Mouse (Mus musculus) megakaryocyte progenitor cell, adult 5-6 weeks (primary cell): ENCODE data around the gene Nxn. TPM values are rescaled to one million over a fixed set of nuclear protein-coding genes. Genes with fewer than 3 reads are reported as not detected.

Experiments used
- ATAC-seq: replicated peaks from 2 replicates; pipeline ENCODE4 v1.8.0; 2016; ENCODE audit warnings: mild to moderate bottlenecking, moderate TSS enrichment, inconsistent platforms; ENCODE audit not compliant: poor library complexity
- total RNA-seq, 2 experiments: library from RNA; stranded (forward) in 1 of 2; stranded (reverse) in 1 of 2; fragments of 157-497, 149-512 nt in 1 of 2; fragments of 200-1000 nt in 1 of 2; gene quantifications; 2 replicates each; pipeline versions ENCODE4 v1.2.3 to v1.2.4; 2015 to 2017

Gene Nxn
- total RNA-seq, 2 experiments from 2014 or later = 20.7 to 26.5 TPM

DNA sequence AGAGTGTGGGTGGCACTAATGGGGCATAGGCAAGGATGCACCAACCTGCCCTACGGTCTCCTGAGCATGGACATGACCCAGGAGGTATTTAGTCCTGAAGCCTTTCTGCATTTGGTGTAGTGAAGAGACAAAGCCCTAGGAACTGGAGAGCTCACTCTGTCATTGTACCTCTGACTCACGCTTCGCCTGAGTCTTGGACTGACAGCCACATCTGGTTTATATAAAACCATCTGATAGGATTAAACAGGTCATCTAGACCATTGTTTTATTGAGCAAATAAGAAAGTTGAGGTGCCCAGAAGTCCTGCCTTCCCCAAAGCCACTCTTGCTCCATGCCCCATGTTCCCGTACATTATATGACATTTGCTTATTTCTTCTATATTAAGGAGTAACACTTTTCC is 93.4 kb downstream of the Nxn start:
- no peak for ATAC-seq

GRCm38 (mm10) chr11:76303368-76303767 is 95.6 kb downstream of the Nxn start:
- no peak for ATAC-seq

DNA sequence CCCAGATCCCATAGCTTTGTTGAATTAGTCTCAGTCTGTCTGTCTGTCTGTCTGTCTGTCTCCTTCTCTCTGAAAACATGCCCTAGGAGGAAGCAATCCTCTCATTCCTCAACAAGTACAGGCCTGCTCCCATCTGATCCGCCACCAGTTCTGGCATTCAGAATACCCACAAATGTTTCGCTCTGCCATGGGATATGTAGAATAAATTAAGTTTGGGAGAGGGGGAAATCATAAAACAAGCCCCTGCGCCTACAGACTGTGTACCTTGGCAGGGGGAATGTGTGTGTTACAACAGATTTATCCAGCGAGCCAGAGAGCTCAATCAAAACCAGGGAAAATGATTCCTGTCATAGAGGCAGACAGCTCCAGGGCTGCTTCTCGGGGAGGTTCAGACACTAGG is 98.1 kb downstream of the Nxn start:
- no peak for ATAC-seq

DNA sequence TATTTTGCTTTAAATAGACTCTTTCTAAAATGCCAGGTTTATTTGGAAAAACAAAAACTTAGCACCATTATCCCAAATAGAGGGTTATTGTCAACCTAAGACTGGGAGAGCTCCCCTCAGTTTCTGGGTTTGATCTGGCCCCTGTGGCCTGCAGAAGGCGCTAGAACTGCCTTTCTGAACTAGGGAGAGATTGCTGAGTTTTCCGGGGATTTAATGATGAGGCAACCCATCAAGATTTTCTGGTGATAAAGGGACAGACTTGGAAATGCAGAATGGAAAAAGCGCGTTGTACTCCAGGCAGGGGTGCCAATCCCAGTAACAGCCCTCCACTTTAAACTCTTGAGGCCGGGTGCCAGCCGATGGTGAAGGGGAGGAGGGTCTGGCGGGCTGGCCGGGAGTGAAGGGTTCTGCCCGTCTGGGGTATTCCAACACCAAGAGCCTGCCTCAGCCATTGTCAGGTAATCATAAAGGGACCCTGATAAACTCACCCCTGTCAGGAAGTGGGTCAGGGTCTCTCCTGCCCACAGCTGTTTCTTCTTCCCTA is 100.4 kb downstream of the Nxn start:
- ATAC-seq = no peak

- ATAC-seq = no peak
These were observed 101.7 kb downstream of the Nxn start for GRCm38 (mm10) chr11:76297252-76297651.

DNA sequence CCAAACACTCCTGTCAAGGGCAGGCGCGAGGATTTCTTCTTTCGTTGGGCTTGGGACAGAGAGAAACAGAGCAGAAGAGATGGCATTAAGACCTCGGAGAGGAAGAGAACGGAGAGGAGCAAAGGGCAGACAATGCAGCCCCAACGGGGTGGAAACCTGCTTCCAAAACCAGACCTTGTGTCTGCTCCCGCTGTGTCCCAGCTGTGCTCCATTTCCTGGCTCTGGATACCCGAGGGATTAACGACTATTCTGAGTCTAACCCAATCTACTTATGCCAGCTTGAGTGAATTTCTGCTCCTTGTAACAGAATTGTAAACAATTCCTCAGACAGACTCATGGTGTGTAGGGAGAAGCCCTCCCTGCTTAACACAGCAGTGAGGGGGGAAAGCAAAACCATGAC is 104.1 kb downstream of the Nxn start:
- ATAC-seq = no peak

DNA sequence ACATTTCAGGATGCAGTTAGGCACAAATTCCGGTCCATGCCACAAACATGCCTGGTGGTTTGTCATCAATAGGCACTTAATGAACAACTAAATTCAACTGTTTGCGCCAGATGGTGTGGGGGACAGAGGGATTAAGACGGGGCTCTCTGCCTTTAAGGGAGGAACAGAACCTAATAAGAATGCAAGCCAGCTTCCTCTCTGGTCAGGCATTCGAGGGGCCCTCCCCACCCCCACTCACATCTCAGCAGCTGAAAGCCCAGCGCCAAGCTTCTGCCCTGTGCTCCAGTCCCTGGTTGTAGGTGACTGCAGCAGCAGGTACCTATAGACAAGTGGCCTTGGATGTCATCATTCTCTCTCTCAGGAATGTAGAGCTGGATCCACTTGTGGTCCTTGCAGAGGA is 104.9 kb downstream of the Nxn start:
- no peak for ATAC-seq

DNA sequence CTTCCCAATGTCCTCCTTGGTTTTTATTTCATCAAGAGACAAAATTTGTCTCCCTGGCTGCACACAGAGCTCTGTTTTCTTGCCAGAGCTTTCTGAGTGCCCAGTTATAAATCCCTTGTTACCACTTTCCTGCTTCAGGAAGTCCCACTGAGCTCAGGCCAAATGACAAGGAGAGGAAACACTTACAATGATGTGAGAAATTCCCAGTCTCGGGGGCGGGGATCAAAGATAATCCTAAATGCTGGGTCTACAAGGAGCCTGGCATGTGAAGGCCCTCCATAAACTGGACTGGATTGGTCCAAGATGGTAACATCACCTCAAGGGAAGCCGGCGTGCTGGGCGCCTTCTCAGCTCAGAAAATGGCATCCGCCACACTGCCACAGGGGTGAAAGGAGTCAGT is 106.1 kb downstream of the Nxn start:
- ATAC-seq = no peak

DNA sequence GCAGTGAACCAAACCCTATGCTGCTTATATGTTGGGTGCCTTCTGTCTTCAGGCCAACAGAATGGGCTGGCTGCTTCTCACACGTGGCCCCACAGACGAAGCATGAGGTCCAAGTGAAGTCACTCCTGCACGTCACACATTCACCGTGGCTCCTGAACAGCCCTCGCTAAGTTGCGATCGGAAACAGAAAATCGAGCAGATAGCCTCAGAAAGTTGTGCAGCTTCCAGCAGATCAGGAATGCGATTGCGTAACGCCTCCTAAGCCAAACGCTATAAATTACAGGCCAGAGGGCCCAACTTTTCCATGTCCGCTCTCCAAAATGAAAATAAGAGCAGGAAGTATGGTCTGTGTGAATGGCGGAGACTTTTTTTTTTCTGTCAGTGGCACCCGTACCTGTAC is 106.5 kb downstream of the Nxn start:
- no peak for ATAC-seq

DNA sequence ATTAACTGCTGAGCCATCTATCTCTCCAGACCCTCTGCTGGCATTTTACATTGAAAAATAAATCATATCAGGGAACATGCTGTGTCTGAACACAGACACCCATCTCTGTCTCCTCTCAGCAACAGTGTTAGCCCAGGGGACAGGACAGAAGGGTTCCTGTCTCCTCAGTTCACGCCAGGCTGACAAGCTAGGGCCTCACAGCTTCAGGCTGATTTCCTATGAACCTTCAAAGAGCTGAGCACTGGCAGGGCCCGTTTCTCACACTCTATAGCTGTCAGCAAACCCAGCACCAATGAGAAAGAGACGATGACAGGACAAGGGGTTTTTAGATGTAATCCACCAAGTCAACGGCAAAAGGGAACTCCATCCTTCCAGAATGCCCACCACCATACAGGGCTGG is 107.0 kb downstream of the Nxn start:
- no peak for ATAC-seq

DNA sequence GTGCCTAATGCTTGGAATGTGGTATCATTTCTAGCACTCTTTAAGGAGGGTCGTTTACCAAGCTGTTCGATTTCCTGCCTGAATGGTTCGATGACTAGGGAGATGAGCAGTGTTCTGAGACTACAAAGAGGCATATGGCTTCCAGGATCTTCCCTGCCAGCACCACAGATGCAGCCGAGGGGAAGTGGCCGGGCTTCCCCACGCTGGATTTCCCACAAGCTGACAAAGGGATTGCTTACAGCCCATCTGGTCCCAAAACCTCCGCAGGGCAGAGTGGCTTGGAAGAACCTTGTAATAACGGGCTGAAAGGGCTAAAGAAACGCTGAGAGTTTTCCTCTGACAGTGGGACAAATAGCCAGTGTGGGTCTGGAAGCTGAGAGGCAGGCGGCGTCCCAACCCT is 108.6 kb downstream of the Nxn start:
- no peak for ATAC-seq

DNA sequence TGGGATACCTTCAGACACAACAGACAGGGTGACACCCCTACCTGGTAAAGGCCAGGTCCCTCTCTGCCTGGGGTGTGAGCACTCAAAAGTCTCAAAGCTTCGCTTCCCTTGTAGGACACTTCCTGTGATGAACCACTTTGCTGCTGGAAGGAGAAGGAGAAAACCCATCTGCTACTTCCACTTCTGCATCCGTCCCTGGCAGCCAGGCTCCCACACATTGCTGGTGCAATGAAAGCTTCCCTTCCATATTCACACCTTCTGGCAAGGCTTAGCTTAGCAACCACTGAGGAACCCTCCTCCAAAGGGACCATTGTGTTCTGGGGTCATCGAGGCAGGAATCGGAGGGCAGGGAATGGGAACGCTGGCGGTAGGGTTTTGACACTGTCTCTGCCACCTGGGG is 110.3 kb downstream of the Nxn start:
- ATAC-seq = peak; percentile 58

- no peak for ATAC-seq
These were observed 111.6 kb downstream of the Nxn start for GRCm38 (mm10) chr11:76287301-76287700.

DNA sequence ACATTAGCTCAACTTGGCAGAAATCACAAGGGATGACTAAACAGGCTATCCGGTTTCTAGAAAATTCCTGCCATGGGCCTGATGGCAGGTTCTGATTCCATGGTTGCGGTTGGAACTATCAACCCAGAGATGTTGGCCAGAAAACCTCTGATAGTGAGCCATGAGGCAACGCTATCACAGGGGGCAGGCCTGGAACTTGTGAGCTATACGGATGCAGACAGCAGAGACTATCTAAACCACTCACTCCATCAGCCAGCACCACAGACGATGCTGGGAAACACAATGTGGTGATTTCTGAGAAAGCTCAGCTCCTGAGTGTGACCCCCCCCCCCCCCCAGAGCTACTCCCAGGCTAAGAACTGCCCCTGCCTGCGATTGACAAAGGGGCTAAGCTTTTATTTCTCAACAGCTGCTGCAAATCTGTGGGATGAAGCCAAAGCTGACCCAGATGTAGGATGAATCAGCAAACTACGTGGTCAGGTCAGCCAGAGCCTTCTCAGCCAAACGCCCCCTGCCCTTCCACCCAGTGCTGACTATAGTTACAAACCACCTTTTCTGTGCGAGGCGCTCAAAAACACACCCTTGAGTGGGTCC is 112.3 kb downstream of the Nxn start:
- peak; percentile 31; the same call in 1 of the 2 replicates for ATAC-seq

- ATAC-seq = no peak
These were observed 113.4 kb downstream of the Nxn start for GRCm38 (mm10) chr11:76285431-76286075.

DNA sequence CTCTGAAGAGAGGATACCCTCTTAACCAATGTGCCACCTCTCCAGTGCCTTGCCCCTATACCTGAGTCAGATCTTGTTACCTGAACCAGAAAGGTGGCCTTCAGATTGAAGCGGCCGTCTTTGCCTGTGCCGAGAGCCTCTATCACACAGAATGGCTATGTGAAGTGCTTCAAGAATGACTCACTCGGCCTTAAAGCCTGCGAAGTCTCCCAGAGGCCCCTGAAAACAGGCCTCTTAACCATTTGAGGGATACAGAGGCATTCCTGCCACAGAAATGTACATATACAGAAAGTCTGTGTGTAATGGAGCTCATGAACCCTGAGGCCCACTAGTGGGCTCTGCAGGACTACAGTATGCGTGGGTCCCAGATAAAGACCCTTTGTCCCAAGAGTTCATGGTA is 115.1 kb downstream of the Nxn start:
- ATAC-seq = no peak

- ATAC-seq = no peak
These were observed 119.0 kb downstream of the Nxn start for GRCm38 (mm10) chr11:76279971-76280370.

- ATAC-seq = no peak
These were observed 119.7 kb downstream of the Nxn start for GRCm38 (mm10) chr11:76278960-76279852.

GRCm38 (mm10) chr11:76272440-76272839 is 126.5 kb downstream of the Nxn start:
- no peak for ATAC-seq

- no peak for ATAC-seq
These were observed 130.3 kb downstream of the Nxn start for GRCm38 (mm10) chr11:76268521-76269065.

DNA sequence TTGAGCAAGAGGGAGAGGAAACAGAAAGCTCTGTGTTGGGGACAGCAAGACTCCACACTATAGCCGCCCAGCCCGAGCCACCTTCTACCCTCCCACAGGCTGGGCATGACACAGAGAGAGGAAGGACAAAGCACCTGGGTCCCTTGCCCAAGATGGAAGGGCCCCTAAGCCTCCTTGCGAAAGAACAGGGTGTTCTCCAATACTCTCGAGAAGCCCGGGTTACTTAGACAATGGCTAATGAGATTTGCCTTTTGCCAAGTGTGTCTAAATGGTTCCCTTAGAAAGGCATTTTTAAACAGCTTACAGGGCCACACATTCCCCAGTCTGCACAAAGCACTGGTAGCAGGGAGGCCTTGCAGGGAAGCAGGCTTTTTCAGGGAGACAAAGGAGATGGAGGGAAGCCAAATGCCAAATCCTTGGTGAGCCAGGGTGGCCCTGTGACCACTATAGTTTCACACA is 130.9 kb downstream of the Nxn start:
- ATAC-seq = peak; percentile 61
